Mouse (Mus musculus): ENCODE data around the gene Psma7.

The Psma7 gene

GRCm38 (mm10) chr2:180042858-180043515 is 754 bp upstream of the Psma7 start:
- DNase-seq (ENCODE audit: low spot score), result peak; percentile 67

GRCm38 (mm10) chr2:180041577-180042255 is 517 bp downstream of the Psma7 start:
- DNase-seq (ENCODE audit: low spot score), result peak; percentile 45

GRCm38 (mm10) chr2:180040406-180040805 is 1.8 kb downstream of the Psma7 start:
- DNase-seq (ENCODE audit: low spot score), result no peak

GRCm38 (mm10) chr2:180034753-180035152 is 7.5 kb downstream of the Psma7 start:
- DNase-seq (ENCODE audit: low spot score), result no peak

GRCm38 (mm10) chr2:180033956-180034355 is 8.3 kb downstream of the Psma7 start:
- no peak for DNase-seq (ENCODE audit: low spot score)

- DNase-seq (ENCODE audit: low spot score), result no peak
Observed at GRCm38 (mm10) chr2:180032925-180033324, 9.3 kb downstream of the Psma7 start.

- no peak for DNase-seq (ENCODE audit: low spot score)
Observed at GRCm38 (mm10) chr2:180031270-180031669, 11.0 kb downstream of the Psma7 start.

GRCm38 (mm10) chr2:180027768-180028167 is 14.5 kb downstream of the Psma7 start:
- DNase-seq (ENCODE audit: low spot score), result no peak

- DNase-seq (ENCODE audit: low spot score), result no peak
Observed at GRCm38 (mm10) chr2:180025861-180026200, 16.4 kb downstream of the Psma7 start.

GRCm38 (mm10) chr2:180025135-180025860 is 16.9 kb downstream of the Psma7 start:
- peak; percentile 56 for DNase-seq (ENCODE audit: low spot score)

GRCm38 (mm10) chr2:180024401-180025098 is 17.7 kb downstream of the Psma7 start, which contains the start of gene Lsm14b:
Gene Lsm14b (plus strand): TSS chr2:180024987.
- DNase-seq (ENCODE audit: low spot score), result peak; percentile 100

GRCm38 (mm10) chr2:180022751-180023150 is 19.5 kb downstream of the Psma7 start:
- DNase-seq (ENCODE audit: low spot score), result no peak

GRCm38 (mm10) chr2:180020919-180021318 is 21.3 kb downstream of the Psma7 start:
- DNase-seq (ENCODE audit: low spot score), result no peak

- no peak for DNase-seq (ENCODE audit: low spot score)
Observed at GRCm38 (mm10) chr2:180020091-180020661, 22.1 kb downstream of the Psma7 start.

GRCm38 (mm10) chr2:180018573-180018972 is 23.7 kb downstream of the Psma7 start:
- DNase-seq (ENCODE audit: low spot score), result no peak

GRCm38 (mm10) chr2:180017632-180018031 is 24.6 kb downstream of the Psma7 start:
- DNase-seq (ENCODE audit: low spot score), result no peak

- DNase-seq (ENCODE audit: low spot score), result no peak
Observed at GRCm38 (mm10) chr2:180013686-180014085, 28.5 kb downstream of the Psma7 start.

GRCm38 (mm10) chr2:180011370-180011769 is 30.9 kb downstream of the Psma7 start:
- DNase-seq (ENCODE audit: low spot score), result no peak

GRCm38 (mm10) chr2:180010686-180011085 is 31.5 kb downstream of the Psma7 start:
- DNase-seq (ENCODE audit: low spot score), result no peak

GRCm38 (mm10) chr2:180006352-180007017 is 35.7 kb downstream of the Psma7 start:
- no peak for DNase-seq (ENCODE audit: low spot score)

GRCm38 (mm10) chr2:180005656-180006351 is 36.4 kb downstream of the Psma7 start:
- no peak for DNase-seq (ENCODE audit: low spot score)
